Mouse (Mus musculus) testis, adult 2 months (tissue): Measurements from ENCODE around the gene Krt6a. TPM values are rescaled to one million over a fixed set of nuclear protein-coding genes. Genes with fewer than 3 reads are reported as not detected.

Source experiments
- H3K27ac ChIP-seq: fragments of 200-500 bp; 2 replicates; pipeline ENCODE4 v1.5.1; 2012; ENCODE audit warnings: low read depth, low read length; ENCODE audit not compliant: control insufficient read depth, insufficient read depth
- H3K27me3 ChIP-seq: fragments of 200-500 bp; 2 replicates; pipeline ENCODE4 v1.6.1; 2012; ENCODE audit warnings: mild to moderate bottlenecking, low read length, moderate library complexity; ENCODE audit not compliant: control insufficient read depth, insufficient read depth
- H3K36me3 ChIP-seq: fragments of 200-500 bp; 2 replicates; pipeline ENCODE4 v1.6.1; 2012; ENCODE audit warnings: mild to moderate bottlenecking, low read length; ENCODE audit not compliant: control insufficient read depth, insufficient read depth
- H3K4me1 ChIP-seq: fragments of 200-500 bp; 2 replicates; pipeline ENCODE4 v1.6.1; 2012; ENCODE audit warnings: low read length; ENCODE audit not compliant: control insufficient read depth, insufficient read depth
- H3K4me3 ChIP-seq: fragments of 200-500 bp; 2 replicates; pipeline ENCODE4 v1.5.1; 2012; ENCODE audit warnings: low read depth, mild to moderate bottlenecking, low read length, moderate library complexity, mixed read lengths; ENCODE audit not compliant: control insufficient read depth
- CTCF ChIP-seq: fragments of 200-500 bp; IDR thresholded peaks from 2 replicates; pipeline ENCODE4 v1.5.1; 2012; ENCODE audit warnings: low read depth, mild to moderate bottlenecking, inconsistent platforms, low read length, moderate library complexity; ENCODE audit not compliant: control insufficient read depth, insufficient read depth, insufficient replicate concordance
- POLR2A ChIP-seq: fragments of 200-500 bp; IDR thresholded peaks from 2 replicates; pipeline ENCODE4 v1.6.1; 2012; ENCODE audit warnings: low read depth, mild to moderate bottlenecking, inconsistent platforms, low read length, moderate library complexity; ENCODE audit not compliant: control insufficient read depth
- polyA plus RNA-seq: library from polyadenylated mRNA; depleted of rRNA; stranded (reverse); fragments of >200 nt; gene quantifications from 2 replicates; pipeline ENCODE4 v1.2.3, GENCODE M21; 2012

Gene Krt6a
- polyA plus RNA-seq, 1 experiment, result not detected

- Histone ChIP-seq H3K36me3 (no peaks in the 10 kb centered on the region), H3K4me3 (no peak within 1 kb of the TSS), H3K27ac (no peak within 1 kb of the TSS), H3K4me1 (no peaks in the 10 kb centered on the region), H3K27me3 (no peaks in the 10 kb centered on the region)
- TF ChIP-seq CTCF, result no peak
- TF ChIP-seq POLR2A, result no peak
Observed at GRCm38 (mm10) chr15:101712720-101713119, 18.6 kb upstream of the Krt6a start, which contains the start of gene Krt5. Krt5 (minus strand) TSS chr15:101712898.

- Histone ChIP-seq H3K27ac (no peak overlapping the region), H3K4me3 (no peak overlapping the region), H3K27me3 (no peaks in the 10 kb centered on the region), H3K36me3 (no peaks in the 10 kb centered on the region), H3K4me1 (no peaks in the 10 kb centered on the region)
- TF ChIP-seq POLR2A, result no peak
- 0 out of 2 replicates have a peak, but pooled peaks have one; percentile 6 for TF ChIP-seq CTCF
Observed at GRCm38 (mm10) chr15:101708683-101709082, 14.6 kb upstream of the Krt6a start.

- H3K36me3 ChIP-seq, result no peaks in the 10 kb centered on the region
- TF ChIP-seq POLR2A (no peak), CTCF (no peak)
- no peaks in the 10 kb centered on the region for H3K4me1 ChIP-seq
- H3K27ac ChIP-seq, result no peak overlapping the region
- H3K27me3 ChIP-seq, result no peaks in the 10 kb centered on the region
- H3K4me3 ChIP-seq, result no peak overlapping the region
Observed at GRCm38 (mm10) chr15:101707454-101707853, 13.3 kb upstream of the Krt6a start.

GRCm38 (mm10) chr15:101704066-101704465 is 10.0 kb upstream of the Krt6a start:
- H3K4me1 ChIP-seq, result no peaks in the 10 kb centered on the region
- no peaks in the 10 kb centered on the region for H3K36me3 ChIP-seq
- no peaks in the 10 kb centered on the region for H3K27me3 ChIP-seq
- H3K4me3 ChIP-seq, result no peak overlapping the region
- TF ChIP-seq POLR2A (no peak), CTCF (no peak)
- no peak overlapping the region for H3K27ac ChIP-seq

GRCm38 (mm10) chr15:101702380-101702779 is 8.3 kb upstream of the Krt6a start:
- Histone ChIP-seq H3K36me3 (no peaks in the 10 kb centered on the region), H3K4me3 (no peak overlapping the region), H3K27ac (no peak overlapping the region), H3K27me3 (no peaks in the 10 kb centered on the region), H3K4me1 (no peaks in the 10 kb centered on the region)
- TF ChIP-seq POLR2A (no peak), CTCF (no peak)

- no peaks in the 10 kb centered on the region for H3K4me1 ChIP-seq
Observed at GRCm38 (mm10) chr15:101699866-101700265, 5.8 kb upstream of the Krt6a start.

GRCm38 (mm10) chr15:101699192-101699591 is 5.1 kb upstream of the Krt6a start:
- H3K4me3 ChIP-seq, result no peak overlapping the region
- no peaks in the 10 kb centered on the region for H3K36me3 ChIP-seq
- H3K4me1 ChIP-seq, result no peaks in the 10 kb centered on the region
- no peak for TF ChIP-seq POLR2A
- TF ChIP-seq CTCF, result no peak
- no peak overlapping the region for H3K27ac ChIP-seq
- H3K27me3 ChIP-seq, result no peaks in the 10 kb centered on the region

More at GRCm38 (mm10) chr15:101699866-101700265, 5.8 kb upstream of the Krt6a start:
- TF ChIP-seq POLR2A (no peak), CTCF (no peak)
- no peaks in the 10 kb centered on the region for H3K27me3 ChIP-seq
- no peak overlapping the region for H3K27ac ChIP-seq
- H3K4me3 ChIP-seq, result no peak overlapping the region
- no peaks in the 10 kb centered on the region for H3K36me3 ChIP-seq
